Mouse (Mus musculus) hindbrain, embryonic 14.5 days (tissue): ENCODE data around the gene Tnfsf13b. TPM values are rescaled to one million over a fixed set of nuclear protein-coding genes. Genes with fewer than 3 reads are reported as not detected.

Experiments used
- ATAC-seq: fragments of 200-750 bp; cut with Nextera tagmentation; 2 replicates; pipeline ENCODE4 v1.8.0; 2017; ENCODE audit warnings: moderate number of reproducible peaks, mild to moderate bottlenecking, moderate TSS enrichment, moderate library complexity; ENCODE audit not compliant: low FRiP score
- DNase-seq: peaks from one replicate; pipeline ENCODE4 v3.0.0-alpha.2; 2015; ENCODE audit warnings: low spot score
- H3K27ac ChIP-seq: fragments of 300-500 bp; sonication (generic); 2 replicates; pipeline ENCODE4 v1.5.1; 2014; ENCODE audit warnings: mild to moderate bottlenecking, moderate library complexity
- H3K27me3 ChIP-seq: fragments of 300-500 bp; sonication (generic); 2 replicates; pipeline ENCODE4 v1.6.1; 2014; ENCODE audit warnings: mild to moderate bottlenecking, low read length, mixed read lengths; ENCODE audit not compliant: control insufficient read depth, insufficient read depth
- H3K36me3 ChIP-seq: fragments of 300-500 bp; sonication (generic); replicated peaks from 2 replicates; pipeline ENCODE4 v1.6.1; 2014; ENCODE audit not compliant: control insufficient read depth, insufficient read depth
- H3K4me1 ChIP-seq: fragments of 300-500 bp; sonication (generic); replicated peaks from 2 replicates; pipeline ENCODE4 v1.6.1; 2014; ENCODE audit warnings: antibody characterized with exemption, low read length, mixed read lengths; ENCODE audit not compliant: control insufficient read depth, insufficient read depth
- H3K4me2 ChIP-seq: fragments of 300-500 bp; sonication (generic); replicated peaks from 2 replicates; pipeline ENCODE4 v1.6.1; 2014; ENCODE audit warnings: mild to moderate bottlenecking, moderate library complexity
- H3K4me3 ChIP-seq: fragments of 300-500 bp; sonication (generic); replicated peaks from 2 replicates; pipeline ENCODE4 v1.5.1; 2014; ENCODE audit warnings: mild to moderate bottlenecking, low read length
- H3K9ac ChIP-seq: fragments of 300-500 bp; sonication (generic); 2 replicates; pipeline ENCODE4 v1.6.1; 2014
- H3K9me3 ChIP-seq: fragments of 300-500 bp; sonication (generic); 2 replicates; pipeline ENCODE4 v1.6.1; 2016; ENCODE audit warnings: low read length; ENCODE audit not compliant: control insufficient read depth
- WGBS: fragments of 180-500 bp; shearing (Covaris S2); extraction: QIAGEN DNeasy Blood & Tissue Kit; methylation state at CpG from one replicate; pipeline ENCODE4 v1.1.7; 2014; 5-methylcytosine and 5-hydroxymethylcytosine counted together
- polyA plus RNA-seq: library from polyadenylated mRNA; unstranded; fragments of >200 nt; fragmentation: Nextera tagmentation; extraction: Ambion mirVana; gene quantifications from 2 replicates; pipeline ENCODE4 v1.2.1, GENCODE M21; 2014

The Tnfsf13b gene
- polyA plus RNA-seq, 1 experiment from 2014 or later = 0.46 TPM

- no peak overlapping the region for H3K4me2 ChIP-seq
- ATAC-seq (no peak), DNase-seq (no peak)
- 87% methylated on average over 9 of the region's 9 CpGs for WGBS
- no peak overlapping the region for H3K4me3 ChIP-seq
- no peaks in the 10 kb centered on the region for H3K4me1 ChIP-seq
- H3K9me3 ChIP-seq = no peaks in the 10 kb centered on the region
- no peaks in the 10 kb centered on the region for H3K27me3 ChIP-seq
- H3K36me3 ChIP-seq = no peaks in the 10 kb centered on the region
- no peak overlapping the region for H3K27ac ChIP-seq
- no peak overlapping the region for H3K9ac ChIP-seq
Measured at GRCm38 (mm10) chr8:10031177-10031576, 24.9 kb downstream of the Tnfsf13b start.

GRCm38 (mm10) chr8:10040866-10041265 lies 34.6 kb downstream of the Tnfsf13b start:
- H3K9ac ChIP-seq = no peak overlapping the region
- no peaks in the 10 kb centered on the region for H3K9me3 ChIP-seq
- WGBS = 74% methylated on average over 3 of the region's 3 CpGs
- H3K27me3 ChIP-seq = no peaks in the 10 kb centered on the region
- no peak overlapping the region for H3K4me3 ChIP-seq
- no peaks in the 10 kb centered on the region for H3K4me1 ChIP-seq
- ATAC-seq = no peak
- H3K27ac ChIP-seq = no peak overlapping the region
- no peak overlapping the region for H3K4me2 ChIP-seq
- no peak for DNase-seq
- no peaks in the 10 kb centered on the region for H3K36me3 ChIP-seq

- Histone ChIP-seq H3K27ac (no peak overlapping the region), H3K9me3 (no peaks in the 10 kb centered on the region), H3K4me1 (no peaks in the 10 kb centered on the region), H3K4me3 (no peak overlapping the region), H3K27me3 (no peaks in the 10 kb centered on the region), H3K4me2 (no peak overlapping the region), H3K9ac (no peak overlapping the region), H3K36me3 (no peaks in the 10 kb centered on the region)
- ATAC-seq (peak; percentile 51), DNase-seq (peak; percentile 82)
- WGBS = 52% methylated on average over 13 of the region's 13 CpGs
Measured at GRCm38 (mm10) chr8:10043842-10044510, 37.7 kb downstream of the Tnfsf13b start.

- H3K36me3 ChIP-seq = no peaks in the 10 kb centered on the region
- H3K9me3 ChIP-seq = no peaks in the 10 kb centered on the region
- WGBS = 74% methylated on average over 1 of the region's 1 CpGs
- no peak for DNase-seq
- no peak overlapping the region for H3K4me3 ChIP-seq
- H3K4me2 ChIP-seq = no peak overlapping the region
- H3K4me1 ChIP-seq = no peaks in the 10 kb centered on the region
- 0 out of 2 replicates have a peak, but pooled peaks have one; percentile 31 for ATAC-seq
- H3K27ac ChIP-seq = no peak overlapping the region
- H3K27me3 ChIP-seq = no peaks in the 10 kb centered on the region
- H3K9ac ChIP-seq = no peak overlapping the region
Measured at GRCm38 (mm10) chr8:10045743-10046142, 39.5 kb downstream of the Tnfsf13b start.

GRCm38 (mm10) chr8:10049162-10049561 lies 42.9 kb downstream of the Tnfsf13b start:
- no peak for ATAC-seq
- DNase-seq = no peak

GRCm38 (mm10) chr8:10051576-10051975 lies 45.3 kb downstream of the Tnfsf13b start:
- no peaks in the 10 kb centered on the region for H3K27me3 ChIP-seq
- peaks cover 5% of the 10 kb centered on the region; the same call in 1 of the 2 replicates for H3K4me1 ChIP-seq
- ATAC-seq (no peak), DNase-seq (no peak)
- H3K27ac ChIP-seq = no peak overlapping the region
- H3K4me3 ChIP-seq = no peak overlapping the region
- no peaks in the 10 kb centered on the region for H3K36me3 ChIP-seq
- 71% methylated on average over 3 of the region's 3 CpGs for WGBS
- H3K9me3 ChIP-seq = no peaks in the 10 kb centered on the region
- H3K9ac ChIP-seq = no peak overlapping the region
- no peak overlapping the region for H3K4me2 ChIP-seq

More at GRCm38 (mm10) chr8:10049162-10049561, 42.9 kb downstream of the Tnfsf13b start:
- Histone ChIP-seq H3K9me3 (no peaks in the 10 kb centered on the region), H3K4me3 (no peak overlapping the region), H3K4me2 (no peak overlapping the region), H3K27ac (no peak overlapping the region), H3K27me3 (no peaks in the 10 kb centered on the region), H3K4me1 (peaks cover 5% of the 10 kb centered on the region; the same call in 1 of the 2 replicates), H3K36me3 (no peaks in the 10 kb centered on the region), H3K9ac (no peak overlapping the region)
- WGBS = 75% methylated on average over 8 of the region's 8 CpGs

GRCm38 (mm10) chr8:10053571-10053990 lies 47.3 kb downstream of the Tnfsf13b start:
- ATAC-seq = peak; percentile 75; the same call in 1 of the 2 replicates
- Histone ChIP-seq H3K4me3 (no peak overlapping the region), H3K27me3 (no peaks in the 10 kb centered on the region), H3K9ac (no peak overlapping the region), H3K36me3 (no peaks in the 10 kb centered on the region), H3K4me1 (peaks cover 5% of the 10 kb centered on the region; the same call in 1 of the 2 replicates), H3K4me2 (no peak overlapping the region), H3K27ac (peak overlapping the region; percentile 6; the same call in 1 of the 2 replicates), H3K9me3 (no peaks in the 10 kb centered on the region)
- DNase-seq = peak; percentile 78
- WGBS = 21% methylated on average over 3 of the region's 3 CpGs

- H3K27me3 ChIP-seq = no peaks in the 10 kb centered on the region
- no peak overlapping the region for H3K4me3 ChIP-seq
- WGBS = 13% methylated on average over 1 of the region's 1 CpGs
- H3K9ac ChIP-seq = no peak overlapping the region
- H3K4me2 ChIP-seq = no peak overlapping the region
- no peak overlapping the region for H3K27ac ChIP-seq
- no peak for ATAC-seq
- no peaks in the 10 kb centered on the region; the same call in 1 of the 2 replicates for H3K4me1 ChIP-seq
- DNase-seq = no peak
- no peaks in the 10 kb centered on the region for H3K9me3 ChIP-seq
- no peaks in the 10 kb centered on the region for H3K36me3 ChIP-seq
Measured at GRCm38 (mm10) chr8:10061001-10061400, 54.7 kb downstream of the Tnfsf13b start.

GRCm38 (mm10) chr8:10066906-10067305 lies 60.6 kb downstream of the Tnfsf13b start:
- H3K9me3 ChIP-seq = no peaks in the 10 kb centered on the region
- DNase-seq (no peak), ATAC-seq (no peak)
- 74% methylated on average over 11 of the region's 11 CpGs for WGBS
- H3K4me3 ChIP-seq = no peak overlapping the region
- no peaks in the 10 kb centered on the region; the same call in 1 of the 2 replicates for H3K4me1 ChIP-seq
- H3K4me2 ChIP-seq = no peak overlapping the region
- H3K9ac ChIP-seq = no peak overlapping the region
- no peaks in the 10 kb centered on the region for H3K36me3 ChIP-seq
- no peak overlapping the region for H3K27ac ChIP-seq
- H3K27me3 ChIP-seq = no peaks in the 10 kb centered on the region
